Mouse (Mus musculus): Measurements from ENCODE around the gene Slc25a33.

Slc25a33 gene

DNA sequence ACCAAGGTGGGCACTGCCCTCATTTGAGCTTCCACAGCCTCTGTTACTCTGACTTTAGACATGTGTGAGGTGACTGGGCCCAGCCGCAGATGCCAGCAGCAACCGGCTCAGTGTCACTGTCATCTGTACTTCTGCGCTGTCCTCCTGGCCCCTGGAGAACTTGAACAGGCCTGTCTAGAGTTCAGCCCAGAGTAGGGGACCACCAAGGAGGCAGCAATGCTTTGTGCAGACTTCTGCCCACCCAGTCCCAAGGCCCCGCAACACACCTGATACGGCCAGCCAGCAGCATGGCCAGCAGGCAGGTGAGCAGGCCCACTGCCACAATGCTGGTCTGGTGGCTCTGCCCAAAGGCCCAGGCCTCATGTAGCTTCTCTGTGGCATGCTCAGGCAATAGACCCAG, 46.4 kb downstream of the Slc25a33 start:
- no peak for DNase-seq (ENCODE audit: low read depth)

DNA sequence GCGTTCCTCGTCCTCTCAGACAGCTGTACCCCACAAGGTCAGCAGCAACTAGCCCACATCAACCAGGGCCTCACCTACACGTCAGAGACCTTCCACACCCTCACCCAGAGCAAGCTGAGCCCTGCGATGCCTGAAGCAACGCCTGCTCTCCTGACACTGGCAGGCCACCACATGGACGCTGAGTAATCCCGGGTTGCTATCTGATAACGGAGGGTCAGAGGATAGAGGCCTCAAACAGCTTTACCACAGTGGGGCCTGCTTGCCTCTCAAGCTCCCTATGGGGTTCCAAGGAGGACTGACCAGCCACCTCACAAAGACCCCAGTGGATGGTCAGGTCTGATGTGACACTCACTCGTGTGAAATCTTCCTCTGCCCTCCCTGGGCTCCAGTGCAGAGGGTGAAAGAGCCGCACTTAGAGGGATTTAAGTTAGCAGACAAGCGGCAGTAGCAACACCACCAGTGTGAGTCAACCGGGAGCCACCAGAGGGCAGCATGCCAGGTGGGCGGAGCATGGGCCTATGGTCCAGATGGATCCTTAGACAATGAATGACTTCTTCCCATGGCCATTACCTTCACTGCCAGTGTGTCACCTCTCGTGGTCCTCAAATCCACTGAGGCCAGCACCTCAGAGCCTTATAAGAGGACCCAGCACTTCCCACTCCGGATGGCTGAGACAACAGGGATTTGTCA, 48.3 kb downstream of the Slc25a33 start:
- DNase-seq (ENCODE audit: low read depth) = peak; percentile 64

DNA sequence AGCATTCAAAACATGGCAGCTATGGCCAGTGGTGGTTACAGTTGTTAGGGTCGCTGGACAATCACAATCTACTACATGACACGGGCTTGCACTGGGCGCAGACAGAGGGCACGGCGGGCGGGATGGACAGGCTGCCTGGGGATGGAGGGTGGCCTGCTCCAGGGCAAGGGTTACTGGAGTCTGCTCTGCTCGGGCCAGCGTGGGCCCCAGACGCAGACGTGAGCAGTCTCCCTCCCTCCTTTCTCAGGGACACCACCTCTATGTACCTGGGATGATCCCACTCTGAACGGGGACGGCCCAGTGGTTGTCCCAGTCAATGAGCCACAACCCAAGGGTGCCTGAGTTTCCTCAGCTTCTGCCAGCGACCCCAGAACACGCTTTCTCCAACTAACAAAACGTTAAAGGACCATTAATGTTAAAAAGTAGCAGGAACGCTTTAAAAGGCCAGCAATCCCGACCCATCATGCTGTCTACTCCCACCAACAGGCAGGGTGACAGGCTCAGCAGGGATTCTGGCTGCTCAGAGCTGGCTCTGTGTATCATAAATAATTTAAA, 49.1 kb downstream of the Slc25a33 start:
- no peak for DNase-seq (ENCODE audit: low read depth)

DNA sequence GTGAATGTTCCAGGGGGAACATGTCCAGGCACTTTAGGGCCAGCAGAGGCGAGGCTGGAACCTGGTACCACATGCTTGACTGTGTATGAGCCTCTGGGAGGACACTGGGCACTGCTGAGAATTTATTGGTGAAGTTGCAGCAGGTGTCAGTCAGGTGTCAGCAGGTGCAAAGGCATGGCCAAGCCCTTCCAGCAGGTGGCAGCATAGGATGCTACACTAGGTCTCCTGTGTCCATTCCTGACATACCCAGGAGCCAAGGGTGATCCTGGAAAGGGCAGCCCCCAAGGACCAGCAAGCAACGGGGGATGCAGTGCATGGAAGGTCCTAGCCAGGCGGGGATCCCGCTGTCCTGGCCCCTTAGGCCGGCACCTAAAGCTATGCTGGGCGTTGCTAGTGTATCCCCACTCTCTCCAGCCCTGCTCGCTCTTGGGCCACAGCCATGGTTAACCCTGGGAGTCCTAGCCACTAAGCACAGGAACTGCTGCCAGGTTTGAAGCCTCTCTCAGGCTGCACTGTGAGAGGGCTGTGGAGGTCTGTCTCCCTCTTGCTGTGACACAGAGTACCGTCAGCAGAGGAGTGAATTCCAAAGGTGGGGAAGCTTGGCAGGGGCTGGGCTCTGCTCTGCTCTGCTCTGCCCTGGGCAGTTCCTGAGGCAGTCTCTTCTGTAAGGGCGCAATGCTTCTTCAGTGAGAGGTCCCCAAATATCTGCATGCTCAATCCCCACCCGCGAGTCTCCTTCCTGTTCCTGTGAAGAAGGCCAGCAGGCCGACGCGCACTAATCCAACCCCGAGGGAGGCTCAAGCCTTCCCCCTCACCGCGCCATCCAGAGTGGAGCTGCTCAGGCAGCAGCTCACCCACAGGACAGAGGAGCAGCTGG, 50.0 kb downstream of the Slc25a33 start:
- peak; percentile 70 for DNase-seq (ENCODE audit: low read depth)

DNA sequence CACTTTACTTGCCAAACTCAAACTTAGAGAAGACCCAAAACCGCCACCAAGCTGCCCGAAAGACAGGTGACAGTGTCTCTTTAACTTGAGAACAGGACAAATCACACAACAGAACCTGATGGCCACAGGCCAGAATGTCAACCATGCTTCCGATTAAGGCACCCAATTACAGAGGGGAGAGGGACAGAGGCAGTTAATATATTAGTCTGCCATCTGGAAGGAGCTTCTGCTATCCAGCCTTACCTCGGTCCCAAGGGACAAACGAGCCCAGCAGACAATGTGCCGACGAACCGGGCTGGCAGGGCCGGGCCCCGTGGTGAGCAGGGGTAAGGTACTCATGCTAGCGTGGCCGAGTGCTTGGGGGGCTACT, 51.1 kb downstream of the Slc25a33 start:
- DNase-seq (ENCODE audit: low read depth) = no peak

DNA sequence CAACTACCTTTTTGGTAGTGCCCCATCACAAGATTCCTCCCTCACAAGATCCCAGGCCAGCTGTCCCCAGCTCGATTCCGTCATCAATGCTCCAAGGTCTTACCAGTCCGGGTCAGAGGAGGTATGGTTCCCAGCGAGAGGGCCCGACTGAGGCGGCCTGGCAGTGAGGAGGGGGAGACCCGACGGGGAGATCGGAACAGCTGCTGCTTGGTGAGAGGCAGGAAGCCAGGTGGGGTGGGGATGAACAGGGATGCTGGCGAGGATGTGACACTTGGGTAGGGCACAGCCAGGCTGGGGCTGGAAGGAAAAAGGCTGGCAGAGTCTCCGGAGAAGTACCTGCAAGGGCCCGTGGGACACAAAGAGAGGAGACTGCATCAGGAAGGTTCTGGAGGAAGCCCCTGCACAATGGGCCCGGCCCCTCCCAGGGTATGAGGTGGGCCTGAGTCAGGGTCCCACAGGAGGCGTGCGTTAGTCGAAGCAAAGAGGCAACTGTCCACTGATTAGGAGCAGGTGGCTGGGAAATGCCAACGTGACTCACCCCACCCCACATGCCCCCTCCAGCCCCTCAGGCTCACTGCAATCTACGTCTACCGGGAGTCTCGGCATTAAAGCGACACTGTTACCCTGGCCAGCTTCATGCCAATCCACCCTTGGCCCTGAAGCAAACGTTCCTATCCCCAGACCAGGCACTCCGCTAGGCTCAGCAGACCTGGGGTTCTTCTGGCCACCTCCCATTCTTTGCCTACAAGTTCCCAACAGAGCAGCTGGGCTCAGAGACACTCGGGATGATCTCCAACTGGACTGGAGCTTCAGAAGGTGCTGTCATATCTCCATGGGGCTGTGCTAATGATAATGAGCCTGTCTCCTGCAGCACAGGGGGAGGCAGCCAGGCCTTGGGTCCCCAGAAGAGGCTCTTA, 51.7 kb downstream of the Slc25a33 start:
- DNase-seq (ENCODE audit: low read depth) = no peak

DNA sequence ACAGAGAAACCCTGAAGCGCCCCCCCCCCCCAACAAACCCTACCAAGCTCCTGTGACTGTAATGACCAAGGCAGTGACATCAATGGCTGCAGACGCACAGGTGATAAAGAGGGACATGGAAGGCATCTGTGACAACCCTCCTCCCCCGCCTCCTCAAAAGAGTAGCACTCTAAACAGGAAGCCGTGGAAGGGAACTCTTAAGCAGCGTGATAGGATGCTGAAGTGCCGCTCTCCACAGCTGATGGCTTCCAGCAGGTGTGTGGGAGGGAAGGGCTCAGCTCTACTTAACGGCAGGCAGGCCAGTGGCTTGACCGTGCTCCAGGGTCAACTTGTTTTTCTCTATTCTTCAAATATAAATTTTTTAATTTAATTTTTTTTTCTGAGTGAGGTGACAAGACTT, 52.9 kb downstream of the Slc25a33 start:
- DNase-seq (ENCODE audit: low read depth) = peak; percentile 51

DNA sequence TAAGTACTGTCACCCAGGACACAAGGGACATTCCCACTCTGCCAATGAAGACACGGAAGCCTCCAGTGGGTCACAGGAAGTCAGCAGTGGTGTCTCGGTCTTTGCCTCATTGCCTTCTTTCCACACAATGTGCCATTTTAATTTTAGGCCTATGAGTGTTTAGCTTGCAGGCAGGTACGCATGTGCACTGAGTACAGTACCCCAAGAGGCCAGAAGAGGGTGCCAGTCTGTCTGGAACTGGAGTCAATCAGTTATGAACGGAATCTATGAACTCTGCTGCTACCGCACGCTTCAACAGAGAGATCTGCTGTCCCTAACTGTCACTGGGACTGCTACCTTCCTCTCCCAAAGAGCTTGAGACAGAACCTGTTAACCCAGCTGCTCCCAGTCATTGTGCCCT, 54.4 kb downstream of the Slc25a33 start:
- DNase-seq (ENCODE audit: low read depth) = peak; percentile 51

DNA sequence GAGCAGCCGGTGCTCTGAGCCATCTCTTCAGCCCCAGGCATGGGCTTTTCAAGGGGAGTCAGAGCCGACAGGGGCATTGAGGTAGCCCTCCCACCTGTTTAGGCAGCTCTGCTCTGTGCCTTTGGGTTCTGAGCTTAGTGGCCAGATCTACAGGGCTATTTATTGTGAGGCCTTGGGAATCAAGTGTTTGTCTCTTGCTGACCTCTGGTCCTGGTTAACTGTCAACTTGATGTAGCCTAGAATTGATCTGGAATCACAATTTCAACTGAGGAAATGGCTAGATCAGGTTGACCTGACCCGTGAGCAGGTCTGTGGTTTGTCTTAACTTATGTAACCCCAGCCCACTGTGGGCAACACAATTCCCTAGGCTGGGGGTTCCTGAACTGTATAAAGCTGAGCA, 59.5 kb downstream of the Slc25a33 start:
- no peak for DNase-seq (ENCODE audit: low read depth)

DNA sequence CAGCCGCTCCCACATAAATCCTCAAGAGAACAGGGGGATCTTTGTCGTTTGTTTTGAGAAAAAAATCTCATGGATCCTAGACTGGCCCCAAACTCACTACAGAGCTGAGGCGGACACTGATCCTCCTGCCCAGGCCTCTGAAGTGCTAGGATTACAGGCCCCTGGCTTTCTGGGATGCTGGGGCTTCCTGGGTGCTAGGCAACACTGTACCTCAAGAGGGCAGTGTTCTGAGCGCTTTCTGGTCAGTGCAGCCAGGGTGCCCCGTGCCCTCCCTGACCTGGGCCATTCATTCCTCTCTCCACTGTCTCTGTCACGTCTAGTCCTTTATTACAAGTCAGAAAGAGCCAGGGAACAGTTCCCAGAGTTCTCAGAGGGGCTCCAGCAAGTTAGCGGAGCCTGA, 62.1 kb downstream of the Slc25a33 start:
- DNase-seq (ENCODE audit: low read depth) = peak; percentile 68

DNA sequence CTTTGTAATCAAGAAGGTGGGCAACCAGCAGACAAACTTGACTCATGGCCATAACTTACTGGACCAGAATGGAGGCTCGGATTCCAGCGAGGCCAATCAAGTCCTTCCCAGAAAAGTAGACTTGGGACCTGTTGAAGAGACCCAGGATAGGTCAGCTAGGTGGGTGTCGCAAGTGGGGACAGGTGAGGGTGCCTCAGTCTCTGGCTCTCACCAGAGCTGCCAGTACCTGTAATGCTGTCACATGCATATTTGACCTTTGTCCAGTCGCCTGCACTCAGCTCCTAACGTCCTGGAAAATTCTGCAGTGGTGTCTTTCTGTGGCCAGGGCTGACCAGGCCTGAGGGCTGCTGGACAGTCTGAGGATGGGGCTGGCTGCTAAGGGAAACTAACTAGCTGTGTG, 62.6 kb downstream of the Slc25a33 start:
- no peak for DNase-seq (ENCODE audit: low read depth)

DNA sequence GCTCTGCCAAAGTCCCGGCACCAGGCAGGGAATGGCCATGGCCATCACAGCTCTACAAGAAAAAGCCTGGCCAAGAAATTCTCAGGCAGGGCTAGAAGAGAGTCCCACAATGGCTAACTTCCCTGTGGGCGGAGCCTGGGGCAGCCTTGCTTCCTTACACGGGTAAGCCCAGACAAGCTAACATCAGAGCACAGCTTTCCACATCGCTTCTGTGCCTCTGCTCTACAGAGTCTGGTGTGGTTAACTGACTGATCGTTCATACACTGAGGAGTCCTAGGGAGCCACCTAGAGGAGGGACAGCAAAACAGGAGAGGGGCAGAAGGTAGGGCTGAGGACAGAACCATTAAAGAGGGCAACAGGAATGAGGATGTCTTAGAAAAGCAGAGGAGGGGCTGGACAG, 63.6 kb downstream of the Slc25a33 start:
- DNase-seq (ENCODE audit: low read depth) = peak; percentile 93

DNA sequence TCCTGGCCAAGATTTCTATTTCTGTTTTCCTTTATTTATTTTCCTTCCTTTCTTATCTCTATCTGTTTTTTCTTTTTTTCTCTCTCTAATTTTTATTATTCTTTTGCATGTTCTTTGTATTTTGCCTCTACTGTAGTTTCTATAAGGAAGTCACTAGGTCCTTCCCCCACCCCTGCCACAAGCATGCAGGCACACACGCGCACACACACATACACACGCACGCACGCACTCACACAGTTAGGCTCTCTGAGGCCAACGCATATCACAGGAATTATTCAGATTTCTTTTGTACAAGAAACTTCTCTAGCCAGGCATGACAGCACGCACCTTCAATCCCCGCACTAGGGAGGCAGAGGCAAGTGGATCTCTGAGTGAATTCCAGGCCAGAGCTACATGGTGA, 68.1 kb downstream of the Slc25a33 start:
- peak; percentile 80 for DNase-seq (ENCODE audit: low read depth)

DNA sequence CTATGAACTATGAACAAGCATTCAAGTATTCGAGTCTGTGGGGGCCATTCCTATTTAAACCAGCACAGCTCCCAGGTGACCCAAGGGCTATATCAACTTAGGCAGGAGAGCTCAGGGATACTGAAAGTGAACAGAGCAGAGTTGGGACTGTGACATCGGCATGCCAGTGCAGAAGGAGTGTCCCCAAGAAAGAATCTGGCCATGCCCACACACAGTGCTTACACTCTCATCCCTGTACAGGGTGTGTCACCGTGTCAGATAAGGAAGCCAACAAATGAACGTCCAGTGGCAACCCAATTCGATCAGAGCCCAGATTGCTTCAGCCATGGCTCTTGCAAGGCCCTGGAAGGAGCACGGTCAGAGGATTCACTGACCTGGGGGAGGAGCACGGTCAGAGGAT, 68.8 kb downstream of the Slc25a33 start:
- no peak for DNase-seq (ENCODE audit: low read depth)

DNA sequence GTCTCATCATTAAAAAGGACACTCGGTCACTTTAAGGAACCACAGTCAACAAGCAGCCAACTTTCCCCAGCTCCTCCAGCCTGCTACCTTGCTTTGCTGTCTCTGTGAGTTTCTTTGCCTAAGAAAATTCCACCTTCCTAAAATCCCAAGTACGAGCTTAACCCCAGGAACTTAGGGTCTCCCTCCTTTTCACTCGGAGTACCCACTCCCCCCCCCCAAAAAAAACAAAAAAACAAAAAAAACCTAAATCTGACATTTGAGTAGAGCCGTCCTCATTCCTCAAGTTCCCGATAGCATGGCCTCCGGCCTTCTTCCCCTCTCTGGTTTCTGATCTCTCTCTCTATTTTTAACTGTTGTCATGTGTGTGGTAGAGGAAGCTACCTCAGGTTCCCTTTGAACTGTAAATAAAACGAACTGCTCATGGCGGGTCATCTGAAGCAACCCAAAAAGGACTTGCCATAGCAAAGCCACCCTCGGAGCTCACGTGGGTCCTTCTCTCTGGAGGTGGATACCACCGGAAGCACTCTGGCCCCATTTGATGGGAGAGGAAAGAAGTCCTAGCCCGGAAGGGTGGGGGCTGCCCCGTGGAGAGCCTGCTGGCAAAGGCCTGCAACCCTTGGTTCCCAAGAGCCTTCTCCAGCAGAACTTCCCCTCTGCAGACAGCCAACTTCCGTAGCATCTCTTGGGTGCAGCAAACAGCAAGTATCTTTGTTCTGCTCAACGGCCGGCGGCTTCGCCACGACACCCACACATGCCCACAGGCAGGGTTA, 71.7 kb downstream of the Slc25a33 start, which contains the start of gene Pik3cd:
Gene Pik3cd, minus strand, starts transcription at position 362 of the 770 bp plus-strand sequence.
- DNase-seq (ENCODE audit: low read depth) = peak; percentile 81

DNA sequence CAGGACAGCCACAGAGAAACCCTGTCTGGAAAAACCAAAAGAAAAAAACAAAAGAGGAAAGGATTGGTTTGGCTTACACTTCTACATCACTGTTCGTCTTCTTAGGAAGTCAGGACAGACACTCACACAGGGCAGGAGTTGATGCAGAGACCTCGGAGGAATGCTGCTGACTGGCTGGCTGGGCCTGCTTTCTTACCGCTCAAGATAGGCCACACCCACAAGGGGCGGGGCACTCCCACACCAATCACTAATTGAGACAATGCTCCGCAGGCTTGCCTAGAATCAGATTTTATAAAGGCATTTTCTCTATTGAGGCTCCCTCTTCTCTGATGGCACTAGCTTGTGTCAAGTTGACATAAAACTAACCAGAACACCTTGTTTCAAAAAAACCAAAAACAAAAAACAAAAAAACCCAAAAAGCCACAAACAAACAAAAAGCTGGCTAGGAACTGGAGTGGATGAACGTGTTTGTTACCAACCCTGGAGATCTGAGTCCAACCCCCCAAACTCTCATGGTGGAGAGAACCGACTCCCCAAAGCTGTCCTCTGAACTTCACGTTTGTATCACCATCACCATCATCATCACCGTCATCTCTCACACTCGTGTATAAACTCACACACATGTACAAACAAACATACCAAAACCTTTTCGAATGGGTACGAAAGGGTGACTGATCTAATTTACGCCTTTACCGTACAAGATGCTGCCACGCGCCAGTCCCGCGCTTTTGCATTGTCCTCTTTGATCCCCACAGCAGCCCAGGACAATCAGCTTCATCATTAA, 72.5 kb downstream of the Slc25a33 start:
- peak; percentile 93 for DNase-seq (ENCODE audit: low read depth)

DNA sequence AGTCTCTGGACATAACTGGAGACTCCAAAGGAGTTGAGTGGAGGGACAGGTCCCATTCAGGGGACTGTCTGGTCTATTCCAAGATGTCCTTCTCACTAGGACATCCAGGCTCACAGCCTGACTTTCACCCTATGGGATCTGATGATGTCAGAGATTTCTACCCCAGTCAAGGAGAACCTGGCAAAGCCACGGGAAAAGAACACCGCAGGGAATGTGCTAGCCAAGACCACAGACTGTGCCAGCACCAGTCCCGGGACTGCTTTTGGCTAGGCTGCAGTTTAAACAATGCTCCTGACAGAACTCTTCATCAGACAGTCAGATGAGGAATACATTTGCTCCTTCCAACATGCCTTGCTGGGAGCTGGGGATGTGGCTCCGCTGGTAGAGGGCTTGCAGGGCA, 74.1 kb downstream of the Slc25a33 start:
- DNase-seq (ENCODE audit: low read depth) = no peak

DNA sequence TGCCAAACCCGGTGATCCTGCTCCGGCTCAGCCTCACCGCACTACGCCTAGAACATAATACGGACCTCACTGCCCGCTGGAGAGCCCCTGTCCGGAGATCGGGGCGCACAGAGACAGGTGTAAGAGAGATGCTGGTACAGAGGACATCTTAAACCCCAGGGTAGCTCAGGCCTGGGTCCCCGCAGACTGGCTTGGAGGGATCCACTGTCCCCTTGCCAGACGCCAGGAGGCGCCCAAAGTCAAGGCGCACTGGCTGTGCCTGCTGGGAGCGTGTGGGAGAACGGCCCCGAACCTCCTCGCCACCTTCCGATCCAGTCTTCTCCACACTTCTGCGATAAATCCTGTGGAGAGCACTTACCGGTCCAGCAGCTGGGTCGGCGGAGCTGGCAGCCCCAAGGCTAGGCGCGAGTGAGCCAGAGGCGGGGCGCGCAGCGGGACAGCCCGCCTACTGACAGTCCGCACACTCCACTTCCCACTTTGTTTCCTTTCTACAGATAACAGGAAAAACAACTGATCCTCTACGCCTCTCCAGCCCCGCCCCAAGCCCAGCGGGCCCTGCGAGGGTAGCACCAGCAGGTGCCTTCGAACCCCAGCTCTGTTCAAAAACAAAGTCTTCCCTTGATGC, 75.8 kb downstream of the Slc25a33 start:
- DNase-seq (ENCODE audit: low read depth) = peak; percentile 85

DNA sequence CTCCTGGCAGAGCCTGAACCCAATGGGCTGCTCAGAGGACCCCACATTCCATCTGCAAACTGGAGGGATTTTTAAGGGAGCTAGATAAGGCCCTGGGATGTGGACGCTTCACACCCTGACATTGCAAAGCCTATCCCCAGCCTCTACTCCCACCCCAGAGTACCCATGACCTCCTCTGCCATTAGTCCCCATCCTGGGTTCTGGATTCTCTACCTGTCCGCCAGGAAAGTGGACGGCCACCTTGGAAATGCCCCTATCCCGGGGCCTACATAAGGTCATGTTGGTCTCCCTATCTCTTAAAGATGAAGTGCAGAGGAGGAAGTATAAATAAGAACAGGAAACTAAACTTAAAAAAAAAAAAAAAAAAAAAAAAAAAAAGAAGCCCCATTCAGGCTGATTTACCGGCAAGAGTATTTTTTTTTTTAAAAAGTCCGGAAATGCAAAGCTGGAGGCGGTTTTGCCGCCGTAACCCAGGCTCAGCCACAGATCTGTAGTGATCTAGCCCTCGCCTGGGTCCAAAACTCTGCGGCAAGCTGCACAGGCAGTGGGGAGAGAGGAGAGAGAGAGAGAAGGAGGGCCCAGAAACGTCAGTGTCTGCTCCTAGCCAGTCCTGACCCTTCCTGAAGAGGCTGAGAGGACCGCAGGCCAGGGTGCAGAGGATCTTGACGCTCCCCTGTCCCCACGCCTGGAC, 76.4 kb downstream of the Slc25a33 start:
- DNase-seq (ENCODE audit: low read depth) = peak; percentile 85
